Mouse (Mus musculus): ENCODE measurements around the gene Shc3. TPM values are rescaled to one million over a fixed set of nuclear protein-coding genes. Genes with fewer than 3 reads are reported as not detected.
A peak's percentile ranks its signal among the peaks of the same experiment; 100 is the strongest.

Shc3 gene
- not detected in 2 replicates for total RNA-seq (2017)

- ATAC-seq (replicated peaks; ENCODE audit: low read depth, poor library complexity, severe bottlenecking): 0 out of 2 replicates have a peak, but pooled peaks have one; percentile 15
Observed at GRCm38 (mm10) chr13:51568911-51569684, at the start of gene Shc3. Gene Shc3, minus strand, starts transcription at chr13:51569419.

DNA sequence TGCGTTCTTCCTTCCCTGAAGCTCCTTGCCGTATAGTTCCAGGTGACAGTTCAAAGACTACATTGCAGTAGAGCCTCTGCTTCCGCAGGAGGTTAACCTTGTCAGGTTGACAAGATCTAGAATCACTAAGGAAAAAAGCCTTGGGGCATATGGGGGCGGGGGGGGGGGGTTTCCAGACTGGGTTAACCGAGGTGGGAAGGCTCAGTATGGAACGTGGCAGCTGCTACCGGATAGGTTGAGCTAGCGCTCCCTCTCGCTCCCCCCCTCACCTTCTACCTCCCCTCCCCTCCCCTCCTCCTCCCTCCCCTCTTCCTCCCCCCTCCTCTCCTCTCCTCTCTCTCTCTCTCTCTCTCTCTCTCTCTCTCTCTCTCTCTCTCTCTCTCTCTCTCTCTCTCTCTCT, 49.4 kb upstream of the Shc3 start:
- ATAC-seq (replicated peaks; ENCODE audit: low read depth, poor library complexity, severe bottlenecking): no peak

- peak; percentile 45; the same call in 1 of the 2 replicates for ATAC-seq (replicated peaks; ENCODE audit: low read depth, poor library complexity, severe bottlenecking)
Observed at GRCm38 (mm10) chr13:51617861-51618260, 48.6 kb upstream of the Shc3 start.

- no peak for ATAC-seq (replicated peaks; ENCODE audit: low read depth, poor library complexity, severe bottlenecking)
Observed at GRCm38 (mm10) chr13:51617306-51617705, 48.1 kb upstream of the Shc3 start.

DNA sequence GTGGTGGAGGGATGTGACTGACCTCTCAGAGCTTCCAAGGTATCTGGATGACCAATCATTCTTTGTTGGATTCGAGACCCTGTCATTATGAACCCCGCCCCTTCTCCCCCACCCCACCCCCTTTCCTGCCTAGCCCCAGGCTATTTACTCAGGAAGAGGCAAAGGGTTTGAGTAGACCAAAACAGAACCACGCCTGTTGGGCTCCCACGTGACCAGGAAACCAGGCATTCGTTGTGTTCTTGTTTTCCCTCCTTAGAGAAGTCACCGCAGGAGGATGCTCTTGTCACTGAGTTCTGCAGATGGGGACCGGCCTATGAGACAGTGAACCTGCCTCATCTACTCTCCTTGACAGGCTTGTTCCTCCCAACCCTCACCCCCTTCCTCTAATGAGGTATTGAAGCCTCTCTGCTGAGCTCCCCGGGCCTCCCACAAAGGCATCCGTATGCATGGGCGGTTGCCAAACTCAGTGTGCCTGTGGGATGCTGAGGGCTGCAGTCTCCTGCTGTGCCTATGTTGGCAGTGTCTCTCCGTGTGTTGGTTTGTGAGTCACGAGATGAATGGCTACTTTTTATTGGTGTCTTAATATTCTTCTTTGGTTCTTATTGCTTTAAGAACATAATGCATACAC, 47.3 kb upstream of the Shc3 start:
- 0 out of 2 replicates have a peak, but pooled peaks have one; percentile 32 for ATAC-seq (replicated peaks; ENCODE audit: low read depth, poor library complexity, severe bottlenecking)

DNA sequence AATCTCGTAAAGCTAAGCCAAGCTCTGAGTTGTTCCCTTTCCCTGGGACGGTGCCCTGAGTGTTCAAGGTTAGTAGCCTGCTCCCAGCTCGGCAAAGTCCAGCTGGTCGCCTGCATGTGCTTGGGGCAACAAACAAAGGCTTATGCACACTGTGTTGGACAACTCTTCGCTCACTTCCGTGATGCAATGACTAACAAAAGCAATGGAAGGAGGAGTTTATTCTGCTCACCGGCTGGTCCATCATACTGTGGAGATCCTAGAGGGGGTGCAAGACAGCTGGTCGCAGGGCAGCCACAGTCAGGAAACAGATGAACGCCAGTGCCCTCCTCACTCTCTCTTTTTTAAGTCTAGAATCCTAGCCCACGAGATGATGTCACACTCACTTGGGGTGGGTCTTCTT, 46.6 kb upstream of the Shc3 start:
- ATAC-seq (replicated peaks; ENCODE audit: low read depth, poor library complexity, severe bottlenecking): peak; percentile 39; the same call in 1 of the 2 replicates

GRCm38 (mm10) chr13:51611500-51611899, 42.3 kb upstream of the Shc3 start:
- no peak for ATAC-seq (replicated peaks; ENCODE audit: low read depth, poor library complexity, severe bottlenecking)

- no peak for ATAC-seq (replicated peaks; ENCODE audit: low read depth, poor library complexity, severe bottlenecking)
Observed at GRCm38 (mm10) chr13:51611060-51611459, 41.8 kb upstream of the Shc3 start.

GRCm38 (mm10) chr13:51609231-51609630, 40.0 kb upstream of the Shc3 start:
- no peak for ATAC-seq (replicated peaks; ENCODE audit: low read depth, poor library complexity, severe bottlenecking)

- no peak for ATAC-seq (replicated peaks; ENCODE audit: low read depth, poor library complexity, severe bottlenecking)
Observed at GRCm38 (mm10) chr13:51603894-51604244, 34.6 kb upstream of the Shc3 start.

- ATAC-seq (replicated peaks; ENCODE audit: low read depth, poor library complexity, severe bottlenecking): no peak
Observed at GRCm38 (mm10) chr13:51603221-51603893, 34.1 kb upstream of the Shc3 start.

DNA sequence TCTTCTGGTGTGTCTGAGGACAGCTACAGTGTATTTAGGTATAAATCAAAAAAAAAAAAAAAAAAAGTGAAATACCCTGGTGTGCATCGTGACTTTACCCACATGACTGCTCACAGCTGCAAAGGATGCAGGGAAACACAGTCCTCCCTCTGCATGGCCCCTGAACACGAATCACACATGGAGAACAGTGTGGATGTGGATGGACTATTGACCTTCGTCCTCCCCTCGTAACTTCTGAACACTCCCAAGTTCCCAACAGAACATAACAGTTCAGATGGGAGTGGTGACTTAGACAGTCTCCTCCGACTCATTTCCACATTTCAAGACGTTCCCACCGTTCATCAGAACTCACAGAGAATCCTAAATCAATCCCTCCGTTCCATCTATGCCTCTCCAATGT, 33.5 kb upstream of the Shc3 start:
- ATAC-seq (replicated peaks; ENCODE audit: low read depth, poor library complexity, severe bottlenecking): no peak

GRCm38 (mm10) chr13:51600169-51600568, 30.9 kb upstream of the Shc3 start:
- peak; percentile 47; the same call in 1 of the 2 replicates for ATAC-seq (replicated peaks; ENCODE audit: low read depth, poor library complexity, severe bottlenecking)

- ATAC-seq (replicated peaks; ENCODE audit: low read depth, poor library complexity, severe bottlenecking): peak; percentile 25; the same call in 1 of the 2 replicates
Observed at GRCm38 (mm10) chr13:51598063-51598462, 28.8 kb upstream of the Shc3 start.

DNA sequence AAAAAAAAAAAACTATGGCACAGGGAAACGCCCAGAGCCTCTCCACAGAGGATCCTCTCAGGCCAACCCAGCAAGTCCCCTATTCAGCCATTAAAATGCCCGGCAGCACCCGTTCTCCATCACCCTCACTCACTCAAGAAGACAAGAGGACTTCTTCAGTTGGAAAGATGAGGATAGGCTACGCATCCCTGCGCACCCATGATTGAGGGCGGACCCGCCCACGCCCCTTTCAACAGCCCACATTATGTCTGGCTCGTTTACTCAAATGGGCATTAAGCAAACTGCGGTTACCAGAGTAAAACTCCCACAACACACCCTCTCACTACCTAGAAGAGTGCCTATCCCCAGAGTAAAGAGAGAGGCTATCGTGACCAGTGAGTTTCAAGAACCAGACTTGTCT, 26.2 kb upstream of the Shc3 start:
- ATAC-seq (replicated peaks; ENCODE audit: low read depth, poor library complexity, severe bottlenecking): no peak

- peak; percentile 42; the same call in 1 of the 2 replicates for ATAC-seq (replicated peaks; ENCODE audit: low read depth, poor library complexity, severe bottlenecking)
Observed at GRCm38 (mm10) chr13:51594656-51595311, 25.6 kb upstream of the Shc3 start.

- no peak for ATAC-seq (replicated peaks; ENCODE audit: low read depth, poor library complexity, severe bottlenecking)
Observed at GRCm38 (mm10) chr13:51588005-51588404, 18.8 kb upstream of the Shc3 start.

DNA sequence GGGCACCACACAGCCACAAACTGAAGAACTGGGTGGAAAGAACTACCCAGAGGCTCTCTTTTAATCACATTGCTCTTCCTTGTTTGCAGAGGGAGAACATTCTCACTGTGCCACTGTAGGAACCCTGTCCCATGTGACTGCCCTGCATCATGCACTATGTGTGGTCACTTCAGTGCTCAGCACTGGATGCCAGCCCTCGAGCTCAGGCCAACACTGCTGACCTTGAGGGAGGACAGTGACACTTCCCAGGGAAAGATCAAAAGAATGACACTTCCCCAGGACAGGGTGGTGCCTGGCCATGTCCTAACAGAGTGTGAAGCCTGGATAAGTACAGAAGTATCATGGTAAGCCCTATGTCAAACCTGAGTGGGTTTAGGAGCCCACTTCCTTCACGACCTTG, 13.0 kb upstream of the Shc3 start:
- ATAC-seq (replicated peaks; ENCODE audit: low read depth, poor library complexity, severe bottlenecking): no peak

DNA sequence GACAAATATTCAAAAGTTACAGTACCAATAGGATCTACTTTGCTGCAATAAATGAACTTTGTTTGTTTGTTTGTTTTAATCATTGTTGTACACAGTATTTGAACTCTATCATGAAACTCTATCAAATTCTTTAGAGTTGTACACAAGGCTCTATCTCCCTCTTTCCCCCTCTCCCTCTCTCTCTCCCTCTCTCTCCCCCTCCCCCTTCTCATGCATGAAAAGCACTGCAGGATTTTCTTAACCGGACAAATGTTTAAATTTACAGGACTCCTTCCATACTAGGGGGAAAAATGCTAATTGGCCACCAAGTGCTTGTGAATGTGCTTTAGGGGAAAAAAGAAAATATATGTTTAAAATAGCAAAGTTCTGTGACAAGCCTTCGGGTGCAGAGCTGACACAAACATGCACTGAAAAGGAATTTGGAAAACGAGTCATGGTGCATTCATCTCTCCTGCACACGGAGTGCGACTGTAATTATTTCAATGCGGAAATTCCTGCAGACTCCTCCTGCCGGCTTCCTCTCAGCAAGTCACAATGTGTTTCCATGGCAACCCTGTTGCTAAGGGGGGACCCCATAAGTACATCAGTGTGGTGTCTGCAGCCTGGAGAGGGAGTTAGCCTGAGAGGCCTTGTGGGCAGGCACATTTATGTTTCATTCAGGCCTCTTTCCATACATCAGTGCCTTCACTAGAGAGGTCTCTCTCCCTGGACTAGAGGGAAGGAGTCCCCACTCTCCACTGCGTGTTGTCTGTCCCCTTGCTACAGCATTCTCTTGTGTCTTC, 11.2 kb upstream of the Shc3 start:
- ATAC-seq (replicated peaks; ENCODE audit: low read depth, poor library complexity, severe bottlenecking): no peak

- no peak for ATAC-seq (replicated peaks; ENCODE audit: low read depth, poor library complexity, severe bottlenecking)
Observed at GRCm38 (mm10) chr13:51573849-51574248, 4.6 kb upstream of the Shc3 start.
